Mouse (Mus musculus) T-helper 2 cell (primary cell): ENCODE measurements around the gene Mast1.

Experiments
- in situ Hi-C: fragments of 300-600 bp; cut with MboI, MseI; formaldehyde crosslinking; loops from one replicate; pipeline ENCODE4 v1.15.1; 2025; ENCODE audit warnings: high pct_unique_total_duplicates

The Mast1 gene

GRCm38 (mm10) chr8:84944478-84945160 lies 7.5 kb upstream of the Mast1 start:
- in situ Hi-C loops = no loop called here

GRCm38 (mm10) chr8:84943699-84944098 lies 6.5 kb upstream of the Mast1 start:
- in situ Hi-C loops = no loop called here

- in situ Hi-C loops = no loop called here
Observed at GRCm38 (mm10) chr8:84937620-84938485, 694 bp upstream of the Mast1 start.

GRCm38 (mm10) chr8:84936041-84936961 lies 858 bp downstream of the Mast1 start:
- in situ Hi-C loops = no loop called here

GRCm38 (mm10) chr8:84935489-84935888 lies 1.7 kb downstream of the Mast1 start:
- in situ Hi-C loops = no loop called here

- in situ Hi-C loops = no loop called here
Observed at GRCm38 (mm10) chr8:84934860-84935259, 2.3 kb downstream of the Mast1 start.

GRCm38 (mm10) chr8:84933767-84934559 lies 3.2 kb downstream of the Mast1 start:
- in situ Hi-C loops = no loop called here

GRCm38 (mm10) chr8:84930582-84930981 lies 6.6 kb downstream of the Mast1 start:
- in situ Hi-C loops = no loop called here

- in situ Hi-C loops = no loop called here
Observed at GRCm38 (mm10) chr8:84928456-84929306, 8.5 kb downstream of the Mast1 start.

- in situ Hi-C loops = no loop called here
Observed at GRCm38 (mm10) chr8:84927513-84927912, 9.6 kb downstream of the Mast1 start.

GRCm38 (mm10) chr8:84925557-84925956 lies 11.6 kb downstream of the Mast1 start:
- in situ Hi-C loops = no loop called here

- in situ Hi-C loops = no loop called here
Observed at GRCm38 (mm10) chr8:84921596-84921995, 15.6 kb downstream of the Mast1 start.

GRCm38 (mm10) chr8:84918646-84919045 lies 18.5 kb downstream of the Mast1 start:
- in situ Hi-C loops = no loop called here

GRCm38 (mm10) chr8:84917781-84918180 lies 19.4 kb downstream of the Mast1 start:
- in situ Hi-C loops = no loop called here

GRCm38 (mm10) chr8:84915269-84915668 lies 21.9 kb downstream of the Mast1 start:
- in situ Hi-C loops = no loop called here

GRCm38 (mm10) chr8:84913960-84914359 lies 23.2 kb downstream of the Mast1 start:
- in situ Hi-C loops = no loop called here

GRCm38 (mm10) chr8:84913502-84913900 lies 23.7 kb downstream of the Mast1 start:
- in situ Hi-C loops = no loop called here

- in situ Hi-C loops = no loop called here
Observed at GRCm38 (mm10) chr8:84912895-84913501, 24.2 kb downstream of the Mast1 start.

- in situ Hi-C loops = no loop called here
Observed at GRCm38 (mm10) chr8:84912391-84912790, 24.8 kb downstream of the Mast1 start.

GRCm38 (mm10) chr8:84911854-84912253 lies 25.3 kb downstream of the Mast1 start:
- in situ Hi-C loops = no loop called here
